Mouse (Mus musculus): Measurements from ENCODE around the gene Cdc14b. TPM values are rescaled to one million over a fixed set of nuclear protein-coding genes. Genes with fewer than 3 reads are reported as not detected.

Cdc14b gene
- polyA plus RNA-seq, 1 experiment from 2014 or later: 22.5 TPM

GRCm38 (mm10) chr13:64178746-64179652 is 96.1 kb downstream of the Cdc14b start:
- Histone ChIP-seq H3K9me3 (ENCODE audit: control insufficient read depth, low read length) (no peaks in the 10 kb centered on the region), H3K4me2 (ENCODE audit: low read depth, low read length) (no peak overlapping the region), H3K9ac (ENCODE audit: low read depth, low read length) (no peak overlapping the region), H3K36me3 (ENCODE audit: control insufficient read depth, insufficient read depth, low read length) (no peaks in the 10 kb centered on the region; the same call in 1 of the 2 replicates), H3K27me3 (replicated peaks; ENCODE audit: control insufficient read depth, insufficient read depth, low read length) (no peaks in the 10 kb centered on the region), H3K4me1 (ENCODE audit: control insufficient read depth, insufficient read depth, low read length) (no peaks in the 10 kb centered on the region), H3K27ac (ENCODE audit: low read length) (no peak overlapping the region), H3K4me3 (ENCODE audit: low read length) (no peak overlapping the region)
- ATAC-seq: no peak
- WGBS: 78% methylated on average over 13 of the region's 13 CpGs

DNA sequence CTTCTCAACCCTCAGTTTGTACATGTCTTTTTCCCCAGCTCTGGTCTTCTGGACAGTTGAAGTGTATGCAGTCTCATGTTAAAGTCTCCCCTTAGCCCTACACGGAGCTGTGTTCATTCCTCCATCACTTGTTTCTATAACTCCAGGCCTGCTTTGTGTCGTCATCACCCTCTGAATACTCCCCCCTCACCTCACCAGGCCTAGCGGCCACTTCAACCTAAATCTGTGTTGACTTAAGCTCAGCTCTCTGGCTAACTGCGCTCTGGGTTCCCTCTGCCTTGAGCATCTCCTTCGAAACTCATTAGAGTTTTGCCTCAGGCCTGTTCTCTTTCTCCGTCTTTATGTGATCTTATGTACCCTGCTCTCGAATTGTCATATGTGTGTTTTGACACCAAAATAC is 97.1 kb downstream of the Cdc14b start:
- no peak for ATAC-seq
- no peak overlapping the region for H3K27ac ChIP-seq (ENCODE audit: low read length)
- H3K27me3 ChIP-seq (replicated peaks; ENCODE audit: control insufficient read depth, insufficient read depth, low read length): no peaks in the 10 kb centered on the region
- no peak overlapping the region for H3K4me2 ChIP-seq (ENCODE audit: low read depth, low read length)
- no peak overlapping the region for H3K4me3 ChIP-seq (ENCODE audit: low read length)
- H3K36me3 ChIP-seq (ENCODE audit: control insufficient read depth, insufficient read depth, low read length): peaks cover 1% of the 10 kb centered on the region; the same call in 1 of the 2 replicates
- H3K9ac ChIP-seq (ENCODE audit: low read depth, low read length): no peak overlapping the region
- no peaks in the 10 kb centered on the region for H3K9me3 ChIP-seq (ENCODE audit: control insufficient read depth, low read length)
- WGBS: 78% methylated on average over 7 of the region's 7 CpGs
- H3K4me1 ChIP-seq (ENCODE audit: control insufficient read depth, insufficient read depth, low read length): no peaks in the 10 kb centered on the region

GRCm38 (mm10) chr13:64169746-64170145 is 105.3 kb downstream of the Cdc14b start:
- no peaks in the 10 kb centered on the region for H3K4me1 ChIP-seq (ENCODE audit: control insufficient read depth, insufficient read depth, low read length)
- peaks cover 29% of the 10 kb centered on the region for H3K9me3 ChIP-seq (ENCODE audit: control insufficient read depth, low read length)
- peaks cover 26% of the 10 kb centered on the region for H3K36me3 ChIP-seq (ENCODE audit: control insufficient read depth, insufficient read depth, low read length)
- WGBS: 97% methylated on average over 25 of the region's 25 CpGs
- no peak overlapping the region for H3K4me3 ChIP-seq (ENCODE audit: low read length)
- no peak overlapping the region for H3K9ac ChIP-seq (ENCODE audit: low read depth, low read length)
- ATAC-seq: no peak
- H3K4me2 ChIP-seq (ENCODE audit: low read depth, low read length): no peak overlapping the region
- H3K27me3 ChIP-seq (replicated peaks; ENCODE audit: control insufficient read depth, insufficient read depth, low read length): no peaks in the 10 kb centered on the region
- H3K27ac ChIP-seq (ENCODE audit: low read length): no peak overlapping the region

- no peaks in the 10 kb centered on the region for H3K9me3 ChIP-seq (ENCODE audit: control insufficient read depth, low read length)
- H3K27ac ChIP-seq (ENCODE audit: low read length): no peak overlapping the region
- no peaks in the 10 kb centered on the region for H3K27me3 ChIP-seq (replicated peaks; ENCODE audit: control insufficient read depth, insufficient read depth, low read length)
- H3K4me1 ChIP-seq (ENCODE audit: control insufficient read depth, insufficient read depth, low read length): peaks cover 10% of the 10 kb centered on the region
- peak overlapping the region; percentile 85; the same call in 1 of the 2 replicates for H3K9ac ChIP-seq (ENCODE audit: low read depth, low read length)
- H3K36me3 ChIP-seq (ENCODE audit: control insufficient read depth, insufficient read depth, low read length): no peaks in the 10 kb centered on the region
- H3K4me3 ChIP-seq (ENCODE audit: low read length): peak overlapping the region; percentile 83
- ATAC-seq: no peak
- WGBS: 48% methylated on average over 13 of the region's 13 CpGs
- peak overlapping the region; percentile 98 for H3K4me2 ChIP-seq (ENCODE audit: low read depth, low read length)
These were observed 111.9 kb downstream of the Cdc14b start for GRCm38 (mm10) chr13:64163147-64163715.

DNA sequence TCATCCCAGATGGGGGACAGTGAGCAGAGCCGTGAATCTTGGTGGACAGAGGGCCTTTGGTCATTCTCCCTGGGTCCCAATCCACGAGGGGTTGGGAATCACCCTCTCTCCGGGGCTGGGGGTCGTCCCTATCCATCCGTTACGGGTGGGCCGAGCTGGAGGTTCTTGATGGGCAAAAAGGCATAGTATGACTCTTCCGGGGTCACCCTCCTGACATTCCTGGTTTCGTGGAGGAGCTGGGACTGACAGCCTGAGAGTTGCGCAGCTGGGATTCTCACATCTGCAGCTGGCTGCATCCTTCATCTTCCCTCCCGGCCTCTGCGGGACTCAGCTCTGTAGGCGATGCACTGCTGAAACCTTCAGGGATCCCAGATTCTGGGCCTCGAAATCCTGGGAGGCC is 112.5 kb downstream of the Cdc14b start:
- WGBS: 3% methylated on average over 14 of the region's 14 CpGs
- peak overlapping the region; percentile 85 for H3K9ac ChIP-seq (ENCODE audit: low read depth, low read length)
- no peaks in the 10 kb centered on the region for H3K27me3 ChIP-seq (replicated peaks; ENCODE audit: control insufficient read depth, insufficient read depth, low read length)
- H3K36me3 ChIP-seq (ENCODE audit: control insufficient read depth, insufficient read depth, low read length): no peaks in the 10 kb centered on the region
- H3K9me3 ChIP-seq (ENCODE audit: control insufficient read depth, low read length): no peaks in the 10 kb centered on the region
- peaks cover 10% of the 10 kb centered on the region for H3K4me1 ChIP-seq (ENCODE audit: control insufficient read depth, insufficient read depth, low read length)
- peak overlapping the region; percentile 83 for H3K4me3 ChIP-seq (ENCODE audit: low read length)
- H3K4me2 ChIP-seq (ENCODE audit: low read depth, low read length): peak overlapping the region; percentile 98
- no peak; the same call in 1 of the 2 replicates for ATAC-seq
- no peak overlapping the region for H3K27ac ChIP-seq (ENCODE audit: low read length)

GRCm38 (mm10) chr13:64161916-64162611 is 113.0 kb downstream of the Cdc14b start:
- peak overlapping the region; percentile 98 for H3K4me2 ChIP-seq (ENCODE audit: low read depth, low read length)
- H3K4me1 ChIP-seq (ENCODE audit: control insufficient read depth, insufficient read depth, low read length): peaks cover 10% of the 10 kb centered on the region
- ATAC-seq: peak; percentile 74; the same call in 1 of the 2 replicates
- no peaks in the 10 kb centered on the region for H3K27me3 ChIP-seq (replicated peaks; ENCODE audit: control insufficient read depth, insufficient read depth, low read length)
- peak overlapping the region; percentile 83 for H3K27ac ChIP-seq (ENCODE audit: low read length)
- peak overlapping the region; percentile 85 for H3K9ac ChIP-seq (ENCODE audit: low read depth, low read length)
- H3K9me3 ChIP-seq (ENCODE audit: control insufficient read depth, low read length): no peaks in the 10 kb centered on the region
- H3K4me3 ChIP-seq (ENCODE audit: low read length): peak overlapping the region; percentile 83
- no peaks in the 10 kb centered on the region for H3K36me3 ChIP-seq (ENCODE audit: control insufficient read depth, insufficient read depth, low read length)
- WGBS: under 1% methylated on average over 69 of the region's 71 CpGs

DNA sequence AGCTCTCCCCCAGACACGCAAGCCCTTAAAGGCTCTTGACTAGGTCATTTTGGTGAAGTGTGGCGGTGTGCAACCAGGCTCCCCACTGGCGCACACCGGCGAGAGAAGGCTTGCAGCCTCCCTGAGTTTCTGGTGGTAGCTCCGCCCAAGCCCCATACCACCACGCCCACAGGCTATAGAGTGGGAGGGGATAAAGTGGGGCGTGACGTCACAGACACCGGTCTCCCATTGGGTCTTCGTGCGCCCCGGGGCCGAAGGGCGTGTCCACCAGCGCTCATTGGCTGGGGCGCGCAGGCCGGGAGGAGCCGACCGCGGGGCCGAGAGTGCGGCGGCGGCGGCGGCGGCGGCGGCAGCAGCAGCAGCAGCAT is 113.6 kb downstream of the Cdc14b start, which contains the start of gene Habp4:
Gene Habp4 (plus strand): TSS at position 277 of the 368 bp plus-strand sequence.
- under 1% methylated on average over 31 of the region's 31 CpGs for WGBS
- Histone ChIP-seq H3K36me3 (ENCODE audit: control insufficient read depth, insufficient read depth, low read length) (no peaks in the 10 kb centered on the region), H3K4me1 (ENCODE audit: control insufficient read depth, insufficient read depth, low read length) (peaks cover 10% of the 10 kb centered on the region), H3K9me3 (ENCODE audit: control insufficient read depth, low read length) (no peaks in the 10 kb centered on the region), H3K27ac (ENCODE audit: low read length) (peak within 1 kb of the TSS; percentile 83), H3K27me3 (replicated peaks; ENCODE audit: control insufficient read depth, insufficient read depth, low read length) (no peaks in the 10 kb centered on the region), H3K9ac (ENCODE audit: low read depth, low read length) (peak within 1 kb of the TSS; percentile 85), H3K4me2 (ENCODE audit: low read depth, low read length) (peak within 1 kb of the TSS; percentile 98), H3K4me3 (ENCODE audit: low read length) (peak within 1 kb of the TSS; percentile 83)
- ATAC-seq: peak; percentile 99

DNA sequence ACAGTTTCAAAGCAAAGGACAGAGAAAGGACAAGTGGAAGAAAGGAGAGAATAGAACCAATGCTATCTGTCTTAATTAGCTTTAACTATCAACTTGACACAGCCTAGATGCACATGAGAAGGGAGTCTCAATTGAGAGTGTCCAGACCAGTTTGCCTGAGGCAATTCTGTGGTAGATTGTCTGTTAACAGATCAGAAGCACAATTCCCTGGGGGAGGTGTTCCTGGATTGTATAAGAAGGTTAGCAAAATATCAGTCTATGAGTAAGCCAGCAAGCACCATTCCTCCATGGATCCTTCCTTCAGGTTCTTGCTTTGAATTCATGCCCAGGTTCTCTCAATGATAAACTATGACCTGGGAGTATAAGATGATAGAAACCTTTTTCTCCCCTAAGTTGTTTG is 118.1 kb downstream of the Cdc14b start:
- Histone ChIP-seq H3K9ac (ENCODE audit: low read depth, low read length) (no peak overlapping the region), H3K27me3 (replicated peaks; ENCODE audit: control insufficient read depth, insufficient read depth, low read length) (no peaks in the 10 kb centered on the region), H3K9me3 (ENCODE audit: control insufficient read depth, low read length) (no peaks in the 10 kb centered on the region), H3K36me3 (ENCODE audit: control insufficient read depth, insufficient read depth, low read length) (no peaks in the 10 kb centered on the region), H3K4me1 (ENCODE audit: control insufficient read depth, insufficient read depth, low read length) (peaks cover 3% of the 10 kb centered on the region), H3K27ac (ENCODE audit: low read length) (no peak overlapping the region), H3K4me3 (ENCODE audit: low read length) (no peak overlapping the region), H3K4me2 (ENCODE audit: low read depth, low read length) (no peak overlapping the region)
- no peak for ATAC-seq

DNA sequence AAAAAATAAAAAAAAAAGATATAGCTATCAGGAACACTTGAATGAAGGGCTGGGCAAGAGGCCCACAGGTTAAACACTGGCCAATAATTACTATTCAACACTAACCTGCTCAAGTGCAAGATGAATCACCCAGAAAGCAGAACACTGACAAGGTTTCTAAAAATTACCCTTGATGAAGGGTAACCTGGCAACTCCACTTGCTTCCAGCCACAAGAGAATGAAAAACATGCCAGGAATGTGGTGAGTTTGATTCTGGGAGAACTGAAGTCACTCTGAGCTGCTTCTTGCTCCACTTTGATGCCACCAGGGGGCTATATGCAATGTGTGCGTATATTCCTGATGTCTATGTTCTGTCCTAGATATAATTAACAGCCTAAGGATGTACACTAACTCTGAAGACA is 119.9 kb downstream of the Cdc14b start:
- H3K9ac ChIP-seq (ENCODE audit: low read depth, low read length): no peak overlapping the region
- WGBS: 26% methylated on average over 1 of the region's 1 CpGs
- no peaks in the 10 kb centered on the region for H3K9me3 ChIP-seq (ENCODE audit: control insufficient read depth, low read length)
- no peaks in the 10 kb centered on the region for H3K36me3 ChIP-seq (ENCODE audit: control insufficient read depth, insufficient read depth, low read length)
- peaks cover 11% of the 10 kb centered on the region for H3K4me1 ChIP-seq (ENCODE audit: control insufficient read depth, insufficient read depth, low read length)
- no peak overlapping the region for H3K27ac ChIP-seq (ENCODE audit: low read length)
- no peak overlapping the region for H3K4me3 ChIP-seq (ENCODE audit: low read length)
- no peak for ATAC-seq
- no peak overlapping the region for H3K4me2 ChIP-seq (ENCODE audit: low read depth, low read length)
- H3K27me3 ChIP-seq (replicated peaks; ENCODE audit: control insufficient read depth, insufficient read depth, low read length): no peaks in the 10 kb centered on the region

Measured in intestine, embryonic 16.5 days (tissue).